Mouse (Mus musculus): ENCODE results near the gene Dek. TPM values are rescaled to one million over a fixed set of nuclear protein-coding genes. Genes with fewer than 3 reads are reported as not detected.
A peak's percentile ranks its signal among the peaks of the same experiment; 100 is the strongest.

The Dek gene
- polyA plus RNA-seq, 1 experiment, result 343 TPM

DNA sequence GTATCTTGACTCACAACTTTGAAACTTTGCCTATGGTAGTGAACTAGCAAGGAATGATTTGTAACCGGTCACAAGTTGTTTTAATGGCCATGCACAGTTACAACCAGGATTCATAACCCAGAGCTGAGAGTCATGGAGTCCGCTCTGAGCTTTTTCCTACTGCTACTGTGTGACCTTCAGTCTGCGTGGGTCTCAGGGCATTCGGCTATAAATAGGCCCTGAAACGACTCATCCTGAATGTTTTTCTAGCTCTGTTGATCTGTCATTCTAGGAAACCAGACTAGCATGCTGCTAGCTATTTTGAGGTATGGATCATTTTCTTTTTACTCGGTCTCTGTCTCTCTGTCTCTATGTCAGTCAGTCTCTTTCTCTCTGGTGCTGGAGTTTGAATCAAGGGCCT is 36.8 kb upstream of the Dek start:
- Histone ChIP-seq H3K4me3 (replicated peaks) (no peak overlapping the region), H3K27me3 (ENCODE audit: control insufficient read depth) (no peaks in the 10 kb centered on the region; the same call in 1 of the 2 replicates), H3K36me3 (ENCODE audit: control insufficient read depth) (peaks cover 14% of the 10 kb centered on the region), H3K4me1 (ENCODE audit: control insufficient read depth) (peaks cover 4% of the 10 kb centered on the region), H3K9me3 (ENCODE audit: control insufficient read depth, low read length) (peaks cover 8% of the 10 kb centered on the region; the same call in 1 of the 2 replicates)
- TF ChIP-seq TAL1 (IDR thresholded peaks at IDR 0.05; ENCODE audit: low read length) (no peak), GATA1 (IDR thresholded peaks at IDR 0.05; ENCODE audit: low read length) (no peak)

- peaks cover 44% of the 10 kb centered on the region for H3K36me3 ChIP-seq (ENCODE audit: control insufficient read depth)
- H3K9me3 ChIP-seq (ENCODE audit: control insufficient read depth, low read length), result peaks cover 16% of the 10 kb centered on the region
- no peak overlapping the region for H3K4me3 ChIP-seq (replicated peaks)
- H3K4me1 ChIP-seq (ENCODE audit: control insufficient read depth), result peaks cover 2% of the 10 kb centered on the region
- no peak for TF ChIP-seq TAL1 (IDR thresholded peaks at IDR 0.05; ENCODE audit: low read length)
- no peak for TF ChIP-seq GATA1 (IDR thresholded peaks at IDR 0.05; ENCODE audit: low read length)
- H3K27me3 ChIP-seq (ENCODE audit: control insufficient read depth), result peaks cover 3% of the 10 kb centered on the region
These were observed 29.7 kb upstream of the Dek start for GRCm38 (mm10) chr13:47135741-47136140.

GRCm38 (mm10) chr13:47134836-47135235 is 28.8 kb upstream of the Dek start:
- Histone ChIP-seq H3K27me3 (ENCODE audit: control insufficient read depth) (peaks cover 3% of the 10 kb centered on the region), H3K36me3 (ENCODE audit: control insufficient read depth) (peaks cover 48% of the 10 kb centered on the region), H3K4me3 (replicated peaks) (no peak overlapping the region), H3K4me1 (ENCODE audit: control insufficient read depth) (peaks cover 2% of the 10 kb centered on the region), H3K9me3 (ENCODE audit: control insufficient read depth, low read length) (peaks cover 15% of the 10 kb centered on the region)
- TF ChIP-seq GATA1 (IDR thresholded peaks at IDR 0.05; ENCODE audit: low read length) (no peak), TAL1 (IDR thresholded peaks at IDR 0.05; ENCODE audit: low read length) (no peak)

- peaks cover 12% of the 10 kb centered on the region for H3K4me1 ChIP-seq (ENCODE audit: control insufficient read depth)
- peaks cover 10% of the 10 kb centered on the region; the same call in 1 of the 2 replicates for H3K9me3 ChIP-seq (ENCODE audit: control insufficient read depth, low read length)
- H3K4me3 ChIP-seq (replicated peaks), result no peak overlapping the region
- H3K27me3 ChIP-seq (ENCODE audit: control insufficient read depth), result peaks cover 6% of the 10 kb centered on the region
- H3K36me3 ChIP-seq (ENCODE audit: control insufficient read depth), result peaks cover 41% of the 10 kb centered on the region
- TF ChIP-seq GATA1 (IDR thresholded peaks at IDR 0.05; ENCODE audit: low read length) (no peak), TAL1 (IDR thresholded peaks at IDR 0.05; ENCODE audit: low read length) (no peak)
These were observed 27.1 kb upstream of the Dek start for GRCm38 (mm10) chr13:47133058-47133457.

- peaks cover 28% of the 10 kb centered on the region for H3K27me3 ChIP-seq (ENCODE audit: control insufficient read depth)
- H3K4me1 ChIP-seq (ENCODE audit: control insufficient read depth), result peaks cover 21% of the 10 kb centered on the region
- peaks cover 38% of the 10 kb centered on the region for H3K36me3 ChIP-seq (ENCODE audit: control insufficient read depth)
- H3K4me3 ChIP-seq (replicated peaks), result no peak overlapping the region
- peaks cover 7% of the 10 kb centered on the region; the same call in 1 of the 2 replicates for H3K9me3 ChIP-seq (ENCODE audit: control insufficient read depth, low read length)
- TF ChIP-seq GATA1 (IDR thresholded peaks at IDR 0.05; ENCODE audit: low read length) (no peak), TAL1 (IDR thresholded peaks at IDR 0.05; ENCODE audit: low read length) (no peak)
These were observed 23.1 kb upstream of the Dek start for GRCm38 (mm10) chr13:47129090-47129489.

DNA sequence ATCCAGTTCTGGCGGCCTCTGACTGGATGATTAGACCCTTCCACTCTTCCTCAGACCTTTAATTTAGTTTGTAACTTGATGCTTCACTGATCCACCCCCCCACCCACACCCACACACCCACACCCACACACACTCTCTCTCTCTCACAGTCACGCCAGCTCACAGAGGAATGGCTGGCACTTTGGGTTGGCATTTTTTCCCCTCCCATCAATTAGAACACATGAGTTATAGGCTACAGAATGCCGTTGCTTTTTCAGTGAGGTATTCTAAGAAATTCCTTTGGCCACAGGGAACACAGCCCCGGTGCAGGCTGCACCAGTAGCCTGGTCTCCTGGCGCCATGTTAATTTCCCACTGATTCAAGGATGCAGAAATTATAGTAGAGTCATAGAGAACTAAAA is 19.6 kb upstream of the Dek start:
- TF ChIP-seq GATA1 (IDR thresholded peaks at IDR 0.05; ENCODE audit: low read length) (no peak), TAL1 (IDR thresholded peaks at IDR 0.05; ENCODE audit: low read length) (no peak)
- H3K4me1 ChIP-seq (ENCODE audit: control insufficient read depth), result peaks cover 49% of the 10 kb centered on the region
- no peak overlapping the region for H3K4me3 ChIP-seq (replicated peaks)
- peaks cover 14% of the 10 kb centered on the region for H3K36me3 ChIP-seq (ENCODE audit: control insufficient read depth)
- no peaks in the 10 kb centered on the region; the same call in 1 of the 2 replicates for H3K9me3 ChIP-seq (ENCODE audit: control insufficient read depth, low read length)
- peaks cover 63% of the 10 kb centered on the region for H3K27me3 ChIP-seq (ENCODE audit: control insufficient read depth)

- TF ChIP-seq GATA1 (IDR thresholded peaks at IDR 0.05; ENCODE audit: low read length) (no peak), TAL1 (IDR thresholded peaks at IDR 0.05; ENCODE audit: low read length) (no peak)
- Histone ChIP-seq H3K27me3 (ENCODE audit: control insufficient read depth) (peaks cover 67% of the 10 kb centered on the region), H3K4me1 (ENCODE audit: control insufficient read depth) (peaks cover 53% of the 10 kb centered on the region), H3K4me3 (replicated peaks) (no peak overlapping the region), H3K36me3 (ENCODE audit: control insufficient read depth) (peaks cover 10% of the 10 kb centered on the region), H3K9me3 (ENCODE audit: control insufficient read depth, low read length) (no peaks in the 10 kb centered on the region; the same call in 1 of the 2 replicates)
These were observed 19.0 kb upstream of the Dek start for GRCm38 (mm10) chr13:47124986-47125385.

DNA sequence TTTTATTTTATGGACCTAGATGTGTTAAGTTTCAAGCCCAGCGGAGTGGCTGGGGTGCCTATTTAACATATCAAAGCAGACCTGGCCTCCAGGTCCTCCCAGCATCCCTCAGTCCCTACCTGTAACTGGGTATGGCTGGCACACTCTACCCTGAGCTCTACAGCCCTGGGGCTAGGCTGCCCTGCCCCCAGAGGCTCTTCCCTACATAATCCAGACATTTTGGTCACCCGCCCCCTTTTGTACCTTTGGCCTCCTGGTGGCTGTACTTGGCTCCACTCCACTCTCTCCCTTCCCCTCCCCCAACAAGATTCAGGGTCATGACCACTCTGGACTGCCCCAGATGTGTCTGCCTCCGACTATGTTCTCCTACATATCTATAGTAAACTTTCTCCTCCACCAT is 18.4 kb upstream of the Dek start:
- Histone ChIP-seq H3K9me3 (ENCODE audit: control insufficient read depth, low read length) (no peaks in the 10 kb centered on the region; the same call in 1 of the 2 replicates), H3K4me1 (ENCODE audit: control insufficient read depth) (peaks cover 59% of the 10 kb centered on the region), H3K36me3 (ENCODE audit: control insufficient read depth) (peaks cover 10% of the 10 kb centered on the region), H3K4me3 (replicated peaks) (no peak overlapping the region), H3K27me3 (ENCODE audit: control insufficient read depth) (peaks cover 72% of the 10 kb centered on the region)
- TF ChIP-seq GATA1 (IDR thresholded peaks at IDR 0.05; ENCODE audit: low read length), result no peak
- TF ChIP-seq TAL1 (IDR thresholded peaks at IDR 0.05; ENCODE audit: low read length), result no peak

- Histone ChIP-seq H3K9me3 (ENCODE audit: control insufficient read depth, low read length) (peaks cover 2% of the 10 kb centered on the region), H3K4me1 (ENCODE audit: control insufficient read depth) (peaks cover 59% of the 10 kb centered on the region), H3K4me3 (replicated peaks) (peak within 1 kb of the TSS; percentile 84), H3K36me3 (ENCODE audit: control insufficient read depth) (peaks cover 13% of the 10 kb centered on the region), H3K27me3 (ENCODE audit: control insufficient read depth) (peaks cover 67% of the 10 kb centered on the region)
- TF ChIP-seq TAL1 (IDR thresholded peaks at IDR 0.05; ENCODE audit: low read length) (no peak), GATA1 (IDR thresholded peaks at IDR 0.05; ENCODE audit: low read length) (no peak)
These were observed 16.8 kb upstream of the Dek start, which contains the start of gene Rnf144b for GRCm38 (mm10) chr13:47122537-47123430. Gene Rnf144b, plus strand, starts transcription at chr13:47122656.
